Mouse (Mus musculus): ENCODE data around the gene Epb41l1.

DNA sequence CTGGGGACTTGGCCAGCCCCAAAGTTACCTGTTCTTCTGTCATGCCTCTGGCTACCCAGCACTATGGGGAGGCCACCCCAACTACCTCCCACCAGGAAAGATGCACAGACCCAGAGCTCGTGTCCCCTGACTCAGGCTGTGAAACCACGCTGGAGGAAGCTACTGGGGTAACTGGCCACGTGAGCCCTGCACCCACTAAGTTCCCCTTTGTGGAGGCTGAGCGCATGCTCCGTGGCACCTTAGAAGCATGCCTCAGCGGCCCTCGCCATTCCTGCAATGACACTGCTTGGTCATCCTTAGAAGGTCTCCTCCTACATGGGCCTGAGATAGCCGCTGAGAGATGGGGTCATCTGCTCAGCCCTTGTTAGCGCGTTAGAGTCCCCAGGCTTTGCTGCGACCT lies 102.3 kb downstream of the Epb41l1 start:
- TF ChIP-seq POLR2A (IDR thresholded peaks at IDR 0.05; ENCODE audit: control insufficient read depth, low read depth, low read length) (no peak), CTCF (IDR thresholded peaks at IDR 0.05; ENCODE audit: control insufficient read depth, insufficient read depth, insufficient replicate concordance, low read depth, low read length) (no peak)
